Mouse (Mus musculus): ENCODE results near the gene Tgfb1.

GRCm38 (mm10) chr7:25729862-25730261, 43.1 kb downstream of the Tgfb1 start:
- TF ChIP-seq GATA1 (IDR thresholded peaks at IDR 0.05; ENCODE audit: borderline replicate concordance, low read length) (no peak), FLI1 (IDR thresholded peaks at IDR 0.05; ENCODE audit: low read length) (no peak)
